Mouse (Mus musculus) neural tube, embryonic 14.5 days (tissue): ENCODE measurements around the gene Phlda2. TPM values are rescaled to one million over a fixed set of nuclear protein-coding genes. Genes with fewer than 3 reads are reported as not detected.

Experiments
- ATAC-seq: fragments of 200-750 bp; cut with Nextera tagmentation; 2 replicates; pipeline ENCODE4 v1.8.0; 2017; ENCODE audit warnings: low read depth, mild to moderate bottlenecking, moderate TSS enrichment, moderate library complexity
- H3K27ac ChIP-seq: fragments of 300-500 bp; sonication (generic); 2 replicates; pipeline ENCODE4 v1.5.1; 2014; ENCODE audit warnings: low read depth, mild to moderate bottlenecking, control low read depth, low read length, moderate library complexity, mixed read lengths
- H3K27me3 ChIP-seq: fragments of 300-500 bp; sonication (generic); 2 replicates; pipeline ENCODE4 v1.6.1; 2014; ENCODE audit warnings: low read length; ENCODE audit not compliant: control insufficient read depth, insufficient read depth
- H3K36me3 ChIP-seq: fragments of 300-500 bp; sonication (generic); 2 replicates; pipeline ENCODE4 v1.6.1; 2014; ENCODE audit warnings: low read length, mixed read lengths; ENCODE audit not compliant: control insufficient read depth, insufficient read depth
- H3K4me1 ChIP-seq: fragments of 300-500 bp; sonication (generic); 2 replicates; pipeline ENCODE4 v1.6.1; 2014; ENCODE audit warnings: low read length; ENCODE audit not compliant: control insufficient read depth, insufficient read depth
- H3K4me2 ChIP-seq: fragments of 300-500 bp; sonication (generic); 2 replicates; pipeline ENCODE4 v1.6.1; 2014; ENCODE audit warnings: mild to moderate bottlenecking, low read depth, low read length, control low read depth
- H3K4me3 ChIP-seq: fragments of 300-500 bp; sonication (generic); 2 replicates; pipeline ENCODE4 v1.5.1; 2014; ENCODE audit warnings: low read depth, low read length, control low read depth, mixed read lengths
- H3K9ac ChIP-seq: fragments of 300-500 bp; sonication (generic); replicated peaks from 2 replicates; pipeline ENCODE4 v1.6.1; 2014; ENCODE audit warnings: low read depth, mild to moderate bottlenecking, control low read depth, low read length, mixed read lengths
- H3K9me3 ChIP-seq: fragments of 300-500 bp; sonication (generic); 2 replicates; pipeline ENCODE4 v1.6.1; 2016; ENCODE audit warnings: low read length; ENCODE audit not compliant: control insufficient read depth
- WGBS: fragments of 180-500 bp; shearing (Covaris S2); extraction: QIAGEN DNeasy Blood & Tissue Kit; methylation state at CpG from one replicate; pipeline ENCODE4 v1.1.7; 2014; 5-methylcytosine and 5-hydroxymethylcytosine counted together
- polyA plus RNA-seq: library from polyadenylated mRNA; unstranded; fragments of >200 nt; fragmentation: Nextera tagmentation; extraction: Ambion mirVana; gene quantifications from 2 replicates; pipeline ENCODE4 v1.2.1, GENCODE M21; 2014

Phlda2 gene
- polyA plus RNA-seq, 1 experiment from 2014 or later, result not detected

DNA sequence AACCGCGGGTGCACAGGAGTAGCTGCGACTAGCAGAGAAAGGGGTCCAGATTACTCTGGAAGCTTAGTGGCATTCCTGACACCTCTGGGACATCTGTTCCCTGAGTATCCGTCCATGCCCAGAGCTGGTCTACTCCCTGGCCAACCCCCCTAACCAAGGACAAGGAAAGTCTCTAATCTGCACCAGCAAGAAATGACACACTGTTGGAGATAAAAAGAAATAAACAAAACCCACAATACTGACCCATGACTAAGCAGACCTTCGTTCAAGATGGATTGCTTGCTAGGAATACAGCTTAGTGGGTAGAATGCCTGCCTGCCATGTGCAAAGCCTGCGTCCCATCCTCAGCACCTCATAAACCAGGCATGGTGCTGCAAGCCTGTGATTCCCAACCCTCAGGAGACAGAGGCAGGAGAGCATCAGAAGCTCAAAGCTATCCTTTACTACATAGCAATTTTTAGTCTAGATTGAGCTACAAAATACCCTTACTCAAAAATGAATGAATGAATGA, 9.3 kb downstream of the Phlda2 start:
- Histone ChIP-seq H3K9ac (no peak overlapping the region), H3K27ac (no peak overlapping the region), H3K4me2 (no peak overlapping the region), H3K4me1 (no peaks in the 10 kb centered on the region), H3K27me3 (no peaks in the 10 kb centered on the region), H3K4me3 (no peak overlapping the region), H3K9me3 (no peaks in the 10 kb centered on the region), H3K36me3 (no peaks in the 10 kb centered on the region)
- ATAC-seq, result no peak
- 83% methylated on average over 6 of the region's 6 CpGs for WGBS

DNA sequence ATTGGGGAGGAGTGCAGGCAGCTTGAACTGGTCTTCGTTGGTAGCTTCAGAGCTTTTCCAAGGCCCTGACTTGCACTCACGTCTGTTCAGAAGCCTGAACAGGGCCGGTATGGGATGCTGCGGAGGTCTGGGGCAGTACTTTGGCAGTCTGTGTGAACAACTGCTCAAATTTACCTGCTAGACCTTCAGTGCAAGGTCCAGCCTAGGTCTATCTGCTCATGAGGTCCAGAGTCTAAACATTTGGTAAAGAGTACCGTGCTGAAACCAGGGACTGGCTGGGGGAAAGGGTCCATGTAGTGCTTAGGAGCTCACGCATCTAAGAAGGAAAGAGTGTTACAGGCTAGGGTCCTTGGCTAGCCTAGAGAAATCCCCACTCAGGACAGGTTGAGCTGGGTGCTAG, 13.2 kb downstream of the Phlda2 start:
- no peak overlapping the region for H3K9ac ChIP-seq
- no peaks in the 10 kb centered on the region for H3K27me3 ChIP-seq
- no peak overlapping the region for H3K4me2 ChIP-seq
- no peaks in the 10 kb centered on the region for H3K9me3 ChIP-seq
- no peaks in the 10 kb centered on the region for H3K4me1 ChIP-seq
- H3K27ac ChIP-seq, result no peak overlapping the region
- H3K4me3 ChIP-seq, result no peak overlapping the region
- WGBS, result 85% methylated on average over 6 of the region's 6 CpGs
- no peaks in the 10 kb centered on the region for H3K36me3 ChIP-seq
- no peak for ATAC-seq

DNA sequence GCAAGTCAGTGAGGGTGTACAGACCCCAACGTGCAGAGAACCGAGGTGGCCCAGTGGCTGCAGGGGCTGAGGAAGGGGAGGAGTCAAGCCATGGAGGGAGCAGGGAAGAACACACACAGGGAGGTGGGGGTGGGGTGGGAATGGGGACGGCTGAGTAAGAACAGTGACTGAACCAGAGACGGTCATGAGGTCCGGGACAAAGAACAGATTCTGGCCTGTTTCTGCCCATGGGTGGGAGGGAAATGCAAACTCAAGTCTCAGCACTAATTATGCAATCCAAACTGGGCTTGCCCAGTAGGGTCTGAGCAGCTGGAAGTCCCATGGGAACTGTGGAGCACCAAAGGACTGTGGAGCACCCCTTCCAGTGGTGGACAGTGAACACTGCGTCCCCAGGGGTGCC, 20.4 kb downstream of the Phlda2 start:
- Histone ChIP-seq H3K4me3 (no peak overlapping the region), H3K27ac (no peak overlapping the region), H3K9me3 (no peaks in the 10 kb centered on the region), H3K9ac (no peak overlapping the region), H3K4me1 (no peaks in the 10 kb centered on the region), H3K36me3 (no peaks in the 10 kb centered on the region), H3K27me3 (no peaks in the 10 kb centered on the region), H3K4me2 (no peak overlapping the region)
- ATAC-seq, result no peak
- WGBS, result 13% methylated on average over 6 of the region's 6 CpGs

DNA sequence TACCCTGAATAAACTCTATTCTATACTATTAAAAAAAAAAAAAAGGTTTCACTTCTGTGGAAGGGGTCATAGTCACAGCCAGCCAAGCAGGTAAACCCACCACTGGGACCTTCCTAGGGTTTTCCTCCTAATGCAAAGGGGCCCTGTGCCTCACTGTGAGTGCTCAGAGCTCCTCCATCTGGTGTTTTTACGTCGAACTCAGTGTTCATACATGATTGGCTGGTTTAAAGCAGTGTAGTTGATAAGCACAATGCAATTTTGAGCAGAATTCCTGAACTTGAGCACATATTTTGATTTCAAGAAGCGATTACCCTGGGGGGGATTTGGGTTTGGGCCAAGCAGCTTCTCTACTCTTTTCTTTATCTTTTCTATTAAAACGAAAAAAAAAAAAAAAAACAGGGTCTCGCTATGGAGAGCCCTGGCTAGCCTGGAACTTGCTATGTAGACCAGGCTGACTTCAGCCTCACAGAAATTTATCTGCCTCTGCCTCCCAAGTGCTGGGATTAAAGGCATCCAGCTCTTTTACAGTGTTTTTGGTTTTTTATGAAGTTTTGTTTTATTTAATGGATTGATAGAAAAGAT, 21.1 kb downstream of the Phlda2 start:
- no peaks in the 10 kb centered on the region for H3K4me1 ChIP-seq
- 54% methylated on average over 5 of the region's 5 CpGs for WGBS

DNA sequence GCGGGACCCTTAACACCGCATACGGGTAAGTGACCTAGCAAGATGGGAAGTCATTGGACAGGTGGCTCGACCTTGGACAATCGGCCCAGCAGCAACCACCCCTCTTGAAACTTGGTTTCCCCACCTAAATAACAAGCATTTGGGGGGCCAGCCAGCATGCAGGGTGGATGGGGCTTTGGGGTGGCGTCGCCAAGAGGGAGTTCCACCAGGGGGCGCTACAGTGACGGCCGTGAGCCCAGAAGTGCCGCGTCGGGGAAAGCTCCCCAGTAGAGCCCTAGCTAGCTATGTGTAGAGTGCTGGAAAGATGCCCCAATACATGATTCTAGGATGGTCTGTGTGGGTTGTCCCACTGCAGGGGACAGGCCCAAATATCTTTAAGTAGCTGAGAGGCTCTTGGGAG, 22.5 kb downstream of the Phlda2 start:
- WGBS, result 30% methylated on average over 13 of the region's 13 CpGs
- H3K27ac ChIP-seq, result no peak overlapping the region
- no peaks in the 10 kb centered on the region for H3K9me3 ChIP-seq
- no peak overlapping the region for H3K4me3 ChIP-seq
- H3K27me3 ChIP-seq, result no peaks in the 10 kb centered on the region
- no peaks in the 10 kb centered on the region for H3K36me3 ChIP-seq
- H3K9ac ChIP-seq, result no peak overlapping the region
- H3K4me2 ChIP-seq, result no peak overlapping the region
- H3K4me1 ChIP-seq, result no peaks in the 10 kb centered on the region
- ATAC-seq, result no peak

More for the DNA sequence above, 21.1 kb downstream of the Phlda2 start:
- H3K36me3 ChIP-seq, result no peaks in the 10 kb centered on the region
- no peaks in the 10 kb centered on the region for H3K27me3 ChIP-seq
- H3K4me2 ChIP-seq, result no peak overlapping the region
- no peak overlapping the region for H3K4me3 ChIP-seq
- H3K9me3 ChIP-seq, result no peaks in the 10 kb centered on the region
- no peak overlapping the region for H3K9ac ChIP-seq
- no peak overlapping the region for H3K27ac ChIP-seq
- ATAC-seq, result no peak

DNA sequence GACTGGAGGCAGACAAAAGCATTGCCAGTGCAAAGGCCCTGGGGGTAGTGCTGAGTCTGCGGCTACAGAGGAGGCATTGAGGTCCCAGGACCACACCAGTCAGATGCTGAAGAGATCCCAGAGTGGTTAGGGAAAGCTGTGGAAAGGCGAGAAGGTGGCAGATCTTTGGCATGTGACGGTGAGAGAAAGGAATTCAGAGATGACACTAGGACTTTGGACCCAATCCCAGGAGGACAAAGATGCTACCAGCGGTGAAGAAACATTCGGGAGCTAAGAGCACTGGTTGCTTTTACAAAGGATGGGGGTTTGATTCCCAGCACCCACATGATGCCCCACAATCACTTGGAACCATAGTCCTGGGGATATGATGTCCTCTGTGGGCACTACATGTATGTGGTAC, 25.1 kb downstream of the Phlda2 start:
- Histone ChIP-seq H3K27ac (no peak overlapping the region), H3K4me3 (no peak overlapping the region), H3K9me3 (no peaks in the 10 kb centered on the region), H3K4me2 (no peak overlapping the region), H3K4me1 (no peaks in the 10 kb centered on the region), H3K27me3 (no peaks in the 10 kb centered on the region), H3K9ac (no peak overlapping the region), H3K36me3 (no peaks in the 10 kb centered on the region)
- ATAC-seq, result no peak
- 88% methylated on average over 5 of the region's 5 CpGs for WGBS

DNA sequence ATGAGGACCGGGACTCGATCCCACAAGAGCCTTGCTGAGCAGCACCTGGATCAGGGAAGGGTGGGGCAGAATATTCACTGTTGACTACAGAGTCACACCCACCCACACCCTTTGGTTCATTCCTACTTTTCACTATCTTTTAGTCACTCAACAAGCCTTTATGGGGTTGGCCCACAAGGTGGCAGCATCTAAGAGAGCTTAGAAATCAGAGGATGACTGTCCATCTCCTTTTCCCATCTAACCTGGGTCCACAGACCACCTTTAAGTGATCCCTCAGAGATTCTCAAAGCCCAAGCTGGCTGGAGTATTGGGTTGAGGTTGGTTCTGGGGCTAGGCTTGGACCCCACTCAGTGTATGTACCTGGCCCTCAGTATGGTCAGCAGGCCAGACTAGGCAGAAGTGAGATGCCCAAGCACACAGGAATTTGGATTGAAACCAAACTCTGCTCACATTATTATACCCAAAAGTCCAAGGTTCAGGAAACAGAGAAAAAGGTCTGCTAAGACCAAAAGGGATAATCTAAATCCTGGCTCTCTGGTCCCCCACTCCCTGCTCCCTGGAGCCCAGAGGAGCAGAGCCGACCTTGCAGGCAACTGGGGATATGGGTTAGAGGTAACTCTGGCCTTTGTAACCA, 26.1 kb downstream of the Phlda2 start:
- Histone ChIP-seq H3K4me2 (no peak overlapping the region), H3K9ac (no peak overlapping the region)
- 92% methylated on average over 3 of the region's 3 CpGs for WGBS

DNA sequence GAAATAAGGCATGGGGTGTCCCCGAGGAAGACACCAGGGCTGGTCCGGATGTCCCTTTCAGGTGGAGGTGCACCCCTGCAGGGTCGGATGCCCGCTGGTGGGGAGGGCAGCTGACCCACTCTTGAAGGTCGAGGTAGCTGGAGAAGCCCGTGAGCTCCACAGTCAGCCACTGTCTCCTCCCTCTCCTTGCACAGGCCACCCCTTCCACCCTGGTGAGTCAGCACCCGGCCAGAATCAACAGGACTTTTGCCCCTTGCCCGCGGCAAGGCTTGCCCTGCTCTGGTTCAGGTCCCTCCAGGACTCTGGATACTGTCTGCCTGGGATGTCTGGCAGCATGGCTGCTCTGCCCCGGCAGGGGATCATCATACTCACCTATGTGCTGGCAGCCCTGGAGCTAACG, 27.1 kb downstream of the Phlda2 start:
- H3K4me1 ChIP-seq, result no peaks in the 10 kb centered on the region
- no peak overlapping the region for H3K4me3 ChIP-seq
- WGBS, result 83% methylated on average over 11 of the region's 11 CpGs
- ATAC-seq, result no peak
- no peaks in the 10 kb centered on the region for H3K9me3 ChIP-seq
- H3K27me3 ChIP-seq, result no peaks in the 10 kb centered on the region
- no peak overlapping the region for H3K4me2 ChIP-seq
- no peaks in the 10 kb centered on the region for H3K36me3 ChIP-seq
- no peak overlapping the region for H3K9ac ChIP-seq
- H3K27ac ChIP-seq, result no peak overlapping the region

More for the DNA sequence above, 26.1 kb downstream of the Phlda2 start:
- Histone ChIP-seq H3K4me1 (no peaks in the 10 kb centered on the region), H3K4me3 (no peak overlapping the region), H3K9me3 (no peaks in the 10 kb centered on the region), H3K27ac (no peak overlapping the region), H3K27me3 (no peaks in the 10 kb centered on the region), H3K36me3 (no peaks in the 10 kb centered on the region)
- ATAC-seq, result no peak

DNA sequence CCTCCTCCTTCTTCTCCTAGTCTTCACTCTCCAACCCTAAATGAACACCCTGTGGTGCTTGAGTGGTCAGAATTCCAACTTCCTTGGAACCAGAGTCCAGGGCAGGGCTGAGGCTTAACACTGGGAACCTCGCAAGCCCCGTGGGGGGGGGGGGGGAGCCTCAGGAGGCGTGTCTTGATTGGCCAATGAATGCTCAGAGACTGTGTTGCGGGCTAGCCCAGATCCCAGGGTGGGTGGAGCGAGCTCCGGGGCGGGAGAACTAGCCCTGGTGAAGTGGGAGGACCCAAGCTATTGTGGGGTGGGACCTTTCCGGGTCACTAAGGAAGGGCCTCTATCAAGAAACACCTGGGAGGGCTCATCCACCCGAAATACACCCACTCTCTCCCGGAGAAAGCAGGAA, 28.1 kb downstream of the Phlda2 start:
- no peak overlapping the region for H3K4me2 ChIP-seq
- H3K9me3 ChIP-seq, result no peaks in the 10 kb centered on the region
- 39% methylated on average over 9 of the region's 10 CpGs for WGBS
- no peak for ATAC-seq
- no peaks in the 10 kb centered on the region for H3K4me1 ChIP-seq
- H3K36me3 ChIP-seq, result no peaks in the 10 kb centered on the region
- no peak overlapping the region for H3K4me3 ChIP-seq
- H3K9ac ChIP-seq, result no peak overlapping the region
- H3K27me3 ChIP-seq, result no peaks in the 10 kb centered on the region
- no peak overlapping the region for H3K27ac ChIP-seq
